Mouse (Mus musculus): ENCODE measurements at regions not wholly inside any gene's neighbourhood (a gene's known extent, or its start where the extent isn't known, plus 50 kb on each side); places are given as distances from the start of the nearest gene placed in this dataset.
A peak's percentile ranks its signal among the peaks of the same experiment; 100 is the strongest.

- peak; percentile 11 for DNase-seq
Measured at GRCm38 (mm10) chr3:17201773-17202172, 746.4 kb upstream of the Cypt12 start.

DNA sequence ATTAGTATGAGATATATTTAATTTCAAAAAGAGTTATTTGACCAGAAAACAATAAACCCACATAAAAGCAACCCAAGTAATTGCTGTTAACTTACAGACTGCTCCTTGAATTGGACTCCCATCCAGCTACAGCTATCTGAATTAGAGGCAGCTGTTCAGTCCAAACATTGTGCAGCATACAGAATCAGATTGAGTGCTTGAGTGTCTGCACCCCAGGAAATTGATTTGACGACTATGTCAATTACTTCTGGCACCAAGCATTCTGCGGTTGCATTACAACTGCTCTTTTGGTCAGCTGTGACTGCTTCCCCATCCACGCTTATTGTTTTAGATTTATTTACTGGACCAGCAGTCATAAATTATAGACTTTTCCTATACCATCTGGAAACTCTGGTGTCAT, 734.2 kb upstream of the Cypt12 start:
- DNase-seq: no peak

DNA sequence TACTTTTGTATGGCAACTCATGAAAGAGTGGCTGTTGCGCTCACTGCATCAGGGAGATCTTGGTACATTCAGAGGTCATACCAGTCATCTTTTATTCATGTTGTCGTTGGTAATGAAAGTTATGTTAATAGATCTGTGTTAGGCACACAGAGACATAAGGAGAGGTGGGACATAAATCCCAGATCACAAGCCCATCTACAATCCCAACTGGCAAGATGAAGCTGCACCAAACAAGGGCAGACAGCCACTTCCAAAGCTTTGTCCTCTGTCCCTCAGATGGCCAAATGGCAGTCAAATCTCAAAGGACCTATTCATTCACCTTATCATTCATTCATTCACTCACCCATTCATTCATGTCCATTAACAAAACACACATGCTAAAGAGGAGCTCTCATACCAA, 731.4 kb upstream of the Cypt12 start:
- DNase-seq: no peak

DNA sequence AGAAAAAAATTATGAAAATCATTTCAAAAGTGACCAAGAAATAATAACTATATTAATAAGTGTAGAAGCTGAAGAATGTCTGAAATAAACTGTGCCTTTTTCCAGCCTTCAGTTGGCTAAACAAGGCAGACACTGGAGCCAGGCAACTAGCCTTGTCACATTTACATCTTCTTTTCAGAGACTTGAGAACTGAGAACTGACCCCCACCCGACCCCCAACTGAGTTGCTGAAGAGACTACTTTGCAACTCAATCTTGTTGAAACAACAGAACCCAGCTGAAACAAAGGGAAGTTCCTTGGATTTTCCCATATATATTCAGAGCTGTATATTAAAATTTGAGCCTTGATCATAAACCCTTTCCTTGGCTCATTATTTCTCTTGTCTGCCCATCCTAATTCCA, 709.8 kb upstream of the Cypt12 start:
- no peak for DNase-seq

DNA sequence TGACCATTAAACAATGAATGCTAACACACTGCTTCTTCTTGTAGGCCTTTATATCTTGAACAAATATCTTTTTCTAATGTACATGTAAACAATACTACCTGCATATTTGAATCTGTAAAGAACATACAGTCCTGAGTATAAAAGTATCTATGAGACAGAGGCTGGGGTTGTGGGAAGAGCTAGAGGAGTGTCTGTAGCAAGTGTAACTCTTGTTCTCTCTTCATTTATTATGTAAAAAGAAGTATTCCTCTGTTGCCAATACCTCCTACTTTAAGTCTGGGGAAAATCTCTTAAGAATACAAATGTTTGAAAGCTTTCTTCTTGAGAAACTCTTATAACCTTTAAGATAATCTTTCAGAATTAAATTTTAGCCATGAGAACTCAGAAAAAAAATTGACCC, 689.8 kb upstream of the Cypt12 start:
- no peak for DNase-seq

- DNase-seq: no peak
Measured at GRCm38 (mm10) chr3:17259093-17259492, 689.1 kb upstream of the Cypt12 start.

GRCm38 (mm10) chr3:17281231-17281630, 667.0 kb upstream of the Cypt12 start:
- peak in 1 of 2 experiments; percentile 9 for DNase-seq

DNA sequence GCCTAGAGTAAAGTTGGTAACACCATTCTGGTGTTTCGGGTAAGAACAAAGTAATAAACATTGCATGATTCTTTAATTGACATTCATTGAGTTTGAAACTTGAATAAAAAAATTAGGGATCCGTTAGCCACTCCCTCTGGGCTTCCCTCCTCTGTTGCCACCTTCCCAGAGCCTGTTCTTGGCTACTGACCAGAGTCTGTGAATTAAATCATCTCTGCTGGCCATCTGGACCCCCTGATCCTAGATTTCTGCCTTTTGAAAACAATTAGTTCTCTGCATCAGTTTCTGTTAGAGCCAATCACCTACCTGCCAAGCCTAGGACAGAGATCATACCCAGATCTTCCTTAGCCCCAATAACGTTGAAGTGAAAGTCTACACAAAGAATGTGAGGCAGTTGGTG, 665.3 kb upstream of the Cypt12 start:
- peak; percentile 50 to 56 for DNase-seq

DNA sequence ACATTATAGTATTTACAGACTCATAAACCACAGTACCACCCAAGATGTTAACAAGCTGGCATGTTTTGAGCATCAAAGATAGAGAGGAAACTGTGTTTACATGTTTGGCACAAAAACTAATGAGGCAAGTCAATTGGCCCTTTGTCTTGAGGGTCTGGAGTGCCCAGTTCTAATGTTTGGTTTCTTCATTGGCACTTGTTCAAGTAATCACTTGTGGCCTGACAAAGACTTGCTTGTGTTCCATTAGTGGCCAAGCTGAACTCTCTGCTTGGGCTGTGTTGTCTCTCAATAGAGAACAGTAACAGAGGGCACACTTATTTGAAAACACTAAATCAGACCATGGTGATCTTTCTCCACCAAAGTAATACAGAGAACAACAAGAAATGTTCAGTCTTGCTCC, 630.7 kb upstream of the Cypt12 start:
- peak; percentile 5 to 12 for DNase-seq

DNA sequence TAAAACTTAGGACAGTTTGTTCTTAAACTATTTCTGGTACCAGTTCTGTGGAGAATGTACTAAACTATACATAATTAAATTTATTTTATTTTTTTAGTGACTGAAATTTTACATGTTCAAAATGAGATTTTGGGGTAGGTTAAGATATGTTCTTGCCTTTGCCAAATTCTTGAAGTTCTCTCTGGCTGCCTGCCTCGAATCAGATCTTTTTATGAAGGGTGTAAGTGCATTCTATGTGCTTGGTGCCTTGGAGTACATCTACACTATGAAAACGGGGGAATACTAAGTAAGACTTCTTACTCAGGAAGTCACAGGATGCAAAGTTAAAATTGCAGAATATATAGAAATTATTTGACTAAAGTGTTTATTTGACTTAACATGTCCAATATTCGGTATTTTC, 629.8 kb upstream of the Cypt12 start:
- DNase-seq: no peak

DNA sequence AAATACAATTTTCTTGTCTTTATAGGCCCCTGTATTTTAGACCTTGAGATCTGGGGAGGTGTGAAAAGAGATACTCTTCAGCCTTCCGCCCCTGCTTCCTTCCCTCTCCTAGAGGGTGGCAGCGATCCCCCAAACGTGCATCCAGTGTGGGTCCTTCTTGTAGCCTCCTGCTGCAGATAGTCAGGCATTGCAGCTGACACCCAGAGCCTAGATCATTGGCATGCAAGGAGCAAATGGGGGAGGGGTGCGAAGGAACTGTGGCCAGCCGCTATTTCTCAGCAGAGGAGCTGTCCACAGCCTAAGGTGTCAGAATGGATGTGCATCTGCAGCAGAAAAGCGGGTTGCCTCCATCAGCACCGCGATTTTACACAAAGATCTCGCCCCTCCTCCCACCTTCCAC, 629.0 kb upstream of the Cypt12 start:
- DNase-seq: peak; percentile 80 to 81

GRCm38 (mm10) chr3:17319931-17320330, 628.3 kb upstream of the Cypt12 start:
- no peak for DNase-seq

- no peak for DNase-seq
Measured at GRCm38 (mm10) chr3:17322266-17322665, 625.9 kb upstream of the Cypt12 start.

- peak; percentile 14 to 16 for DNase-seq
Measured at GRCm38 (mm10) chr3:17324816-17325215, 623.4 kb upstream of the Cypt12 start.

GRCm38 (mm10) chr3:17325821-17326220, 622.4 kb upstream of the Cypt12 start:
- no peak for DNase-seq

GRCm38 (mm10) chr3:17326292-17326691, 621.9 kb upstream of the Cypt12 start:
- no peak for DNase-seq

- DNase-seq: no peak
Measured at GRCm38 (mm10) chr3:17326774-17327173, 621.4 kb upstream of the Cypt12 start.

GRCm38 (mm10) chr3:17327706-17328105, 620.5 kb upstream of the Cypt12 start:
- no peak for DNase-seq

- no peak for DNase-seq
Measured at GRCm38 (mm10) chr3:17329411-17329810, 618.8 kb upstream of the Cypt12 start.

GRCm38 (mm10) chr3:17330429-17331373, 617.5 kb upstream of the Cypt12 start:
- DNase-seq: no peak

DNA sequence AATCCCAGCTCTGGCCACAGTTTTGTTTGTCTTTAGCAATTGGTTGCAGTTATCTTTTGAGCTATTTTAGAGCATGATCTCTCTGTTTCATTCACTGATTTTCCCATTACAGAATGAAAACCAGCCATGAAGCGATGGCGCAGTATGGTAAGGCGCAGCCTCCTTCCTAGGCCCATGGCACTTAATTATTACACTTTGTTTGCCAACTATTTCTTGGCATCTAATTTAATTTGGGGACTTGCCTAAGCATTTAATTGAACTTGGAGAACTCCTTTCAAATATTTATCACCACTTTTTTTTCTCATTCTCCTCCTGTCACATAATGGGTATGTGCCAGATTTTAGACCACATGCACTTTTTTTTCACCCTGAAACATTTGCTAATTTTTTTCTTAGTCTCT, 588.0 kb upstream of the Cypt12 start:
- peak; percentile 3 to 5 for DNase-seq

Data from cerebellum, postnatal 10 days (tissue).